Mouse (Mus musculus) lung, adult 2 months (tissue): ENCODE measurements at regions not wholly inside any gene's neighbourhood (a gene's known extent, or its start where the extent isn't known, plus 50 kb on each side); places are given as distances from the start of the nearest gene placed in this dataset.

Experiments
- CTCF ChIP-seq: fragments of 200-500 bp; IDR thresholded peaks from 2 replicates; pipeline ENCODE4 v1.5.1; 2011; ENCODE audit warnings: mild to moderate bottlenecking, low read length, control low read depth; ENCODE audit not compliant: insufficient read depth
- POLR2A ChIP-seq: fragments of 200-500 bp; IDR thresholded peaks from 2 replicates; pipeline ENCODE4 v1.6.1; 2011; ENCODE audit warnings: low read depth, mild to moderate bottlenecking, control low read depth, low read length, borderline replicate concordance; ENCODE audit errors: extremely low read depth

DNA sequence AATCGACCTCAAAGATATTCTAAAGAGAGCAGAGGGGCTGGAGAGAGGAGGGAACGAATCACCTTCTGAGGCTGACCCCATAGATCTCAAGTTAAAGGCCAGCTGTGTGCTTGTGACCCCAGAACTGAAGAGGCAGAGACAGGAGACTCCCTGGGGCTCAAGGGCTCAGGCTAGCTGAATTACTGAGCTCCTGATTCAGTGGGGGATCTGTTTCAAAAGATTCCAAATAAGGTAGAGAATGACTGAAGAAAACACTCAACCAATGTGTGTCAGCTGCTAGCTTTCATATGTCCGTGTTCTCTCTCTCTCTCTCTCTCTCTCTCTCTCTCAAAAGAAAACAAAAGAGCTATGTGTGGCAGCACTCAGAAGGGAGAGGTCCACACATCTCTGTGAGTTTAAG lies 70.0 kb upstream of the Gli2 start:
- TF ChIP-seq CTCF (no peak), POLR2A (no peak)
